Mouse (Mus musculus) heart, embryonic 10.5 days (tissue): Measurements from ENCODE around the gene Wwox. TPM values are rescaled to one million over a fixed set of nuclear protein-coding genes. Genes with fewer than 3 reads are reported as not detected.

Experiments
- DNase-seq: peaks from one replicate; pipeline ENCODE4 v3.0.0-alpha.2; 2017; ENCODE audit warnings: low spot score
- H3K27ac ChIP-seq: fragments of 300-500 bp; sonication (generic); 2 replicates; pipeline ENCODE4 v1.5.1; 2016; ENCODE audit warnings: mild to moderate bottlenecking
- H3K27me3 ChIP-seq: fragments of 300-500 bp; sonication (generic); 2 replicates; pipeline ENCODE4 v1.6.1; 2016; ENCODE audit warnings: mild to moderate bottlenecking; ENCODE audit not compliant: poor library complexity, insufficient read depth, severe bottlenecking
- H3K36me3 ChIP-seq: fragments of 300-500 bp; sonication (generic); 2 replicates; pipeline ENCODE4 v1.6.1; 2016; ENCODE audit warnings: mild to moderate bottlenecking, moderate library complexity
- H3K4me1 ChIP-seq: fragments of 300-500 bp; sonication (generic); 2 replicates; pipeline ENCODE4 v1.6.1; 2016; ENCODE audit warnings: mild to moderate bottlenecking
- H3K4me3 ChIP-seq: fragments of 300-500 bp; sonication (generic); 2 replicates; pipeline ENCODE4 v1.5.1; 2016; ENCODE audit warnings: mild to moderate bottlenecking, moderate library complexity
- H3K9me3 ChIP-seq: fragments of 300-500 bp; sonication (generic); 2 replicates; pipeline ENCODE4 v1.6.1; 2016; ENCODE audit warnings: mild to moderate bottlenecking, moderate library complexity
- WGBS: fragments of 180-500 bp; shearing (Covaris S2); methylation state at CpG from one replicate; pipeline ENCODE4 v1.1.7; 2016; 5-methylcytosine and 5-hydroxymethylcytosine counted together
- polyA plus RNA-seq: library from polyadenylated mRNA; unstranded; fragments of >200 nt; fragmentation: Nextera tagmentation; extraction: Ambion mirVana; gene quantifications from 2 replicates; pipeline ENCODE4 v1.2.1, GENCODE M21; 2016

Gene Wwox
- polyA plus RNA-seq, 1 experiment from 2014 or later: 9.8 TPM

DNA sequence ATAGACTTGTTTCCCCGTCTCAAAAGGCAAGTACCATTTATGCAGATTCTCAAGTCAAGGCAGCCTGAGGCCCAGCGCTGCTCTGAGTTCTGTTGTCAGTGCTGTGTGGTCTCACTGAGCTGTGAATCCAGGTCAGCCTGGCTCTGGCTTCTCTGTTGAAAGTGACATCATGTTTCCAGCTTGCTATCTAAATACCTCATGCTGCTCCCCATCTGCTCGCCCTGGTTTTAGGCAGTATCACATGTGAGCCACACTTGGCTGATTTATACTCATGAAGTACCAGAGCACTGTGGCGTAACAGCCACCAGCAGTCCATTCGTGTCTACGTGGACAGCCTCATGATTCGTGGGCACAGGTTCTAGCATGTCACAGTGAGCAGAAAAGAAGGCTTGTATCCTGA is 235.7 kb downstream of the Wwox start:
- 77% methylated on average over 7 of the region's 7 CpGs for WGBS
- DNase-seq: no peak
- H3K4me3 ChIP-seq: no peak overlapping the region
- H3K9me3 ChIP-seq: no peaks in the 10 kb centered on the region
- H3K27me3 ChIP-seq: no peaks in the 10 kb centered on the region
- no peaks in the 10 kb centered on the region for H3K36me3 ChIP-seq
- H3K27ac ChIP-seq: no peak overlapping the region
- H3K4me1 ChIP-seq: peaks cover 4% of the 10 kb centered on the region; the same call in 1 of the 2 replicates

DNA sequence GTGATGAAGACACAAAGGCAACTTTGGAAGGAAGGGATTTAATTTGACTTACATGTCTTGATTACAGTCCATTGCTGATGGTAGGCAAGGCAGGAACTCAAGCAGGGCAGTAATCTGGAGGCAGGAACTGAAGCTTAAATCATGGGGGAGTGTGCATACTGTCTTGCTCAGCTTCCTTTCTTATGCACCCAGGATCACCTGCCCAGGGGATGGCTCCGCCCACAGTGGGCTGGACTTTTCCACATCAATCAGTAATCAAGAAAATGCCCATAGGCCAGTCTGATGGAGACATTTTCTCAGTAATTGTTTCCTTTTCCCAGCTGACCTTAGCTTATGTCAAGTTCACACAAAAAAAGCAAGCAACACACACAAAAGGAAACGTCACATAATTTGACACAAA is 237.5 kb downstream of the Wwox start:
- Histone ChIP-seq H3K27me3 (peaks cover 4% of the 10 kb centered on the region; the same call in 1 of the 2 replicates), H3K4me3 (no peak overlapping the region), H3K27ac (no peak overlapping the region), H3K36me3 (no peaks in the 10 kb centered on the region), H3K9me3 (no peaks in the 10 kb centered on the region), H3K4me1 (peaks cover 8% of the 10 kb centered on the region)
- WGBS: 81% methylated on average over 2 of the region's 2 CpGs
- no peak for DNase-seq

DNA sequence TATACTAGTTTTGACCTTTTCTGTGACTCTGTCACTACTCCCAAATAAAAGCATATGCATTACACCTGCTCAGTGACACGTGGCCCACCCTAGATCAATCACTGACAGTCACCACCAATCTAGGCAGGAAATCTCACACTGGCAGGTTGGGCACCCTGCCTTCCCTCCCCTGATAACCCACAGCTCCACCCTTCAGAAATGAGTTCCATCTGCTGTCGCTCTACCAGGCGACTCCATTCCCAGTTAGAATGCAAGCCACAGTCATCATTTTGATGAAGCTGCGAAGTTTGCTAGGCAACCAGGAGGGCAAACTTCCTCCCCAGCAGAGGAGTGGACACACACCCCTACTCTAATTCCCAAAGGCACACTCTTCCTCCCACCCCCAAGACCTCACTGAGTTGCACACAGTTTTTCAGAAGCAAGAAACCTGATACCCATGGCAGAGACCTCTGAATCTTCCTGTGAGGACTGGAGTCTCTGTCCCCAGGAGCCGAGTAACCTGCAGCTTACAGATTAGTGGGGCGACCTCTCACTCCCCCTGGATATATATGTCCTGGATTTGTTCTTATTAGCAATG is 238.2 kb downstream of the Wwox start:
- Histone ChIP-seq H3K4me3 (no peak overlapping the region), H3K27ac (no peak overlapping the region), H3K36me3 (no peaks in the 10 kb centered on the region), H3K27me3 (peaks cover 4% of the 10 kb centered on the region; the same call in 1 of the 2 replicates), H3K4me1 (peaks cover 8% of the 10 kb centered on the region), H3K9me3 (no peaks in the 10 kb centered on the region)
- 41% methylated on average over 6 of the region's 6 CpGs for WGBS
- DNase-seq: no peak

DNA sequence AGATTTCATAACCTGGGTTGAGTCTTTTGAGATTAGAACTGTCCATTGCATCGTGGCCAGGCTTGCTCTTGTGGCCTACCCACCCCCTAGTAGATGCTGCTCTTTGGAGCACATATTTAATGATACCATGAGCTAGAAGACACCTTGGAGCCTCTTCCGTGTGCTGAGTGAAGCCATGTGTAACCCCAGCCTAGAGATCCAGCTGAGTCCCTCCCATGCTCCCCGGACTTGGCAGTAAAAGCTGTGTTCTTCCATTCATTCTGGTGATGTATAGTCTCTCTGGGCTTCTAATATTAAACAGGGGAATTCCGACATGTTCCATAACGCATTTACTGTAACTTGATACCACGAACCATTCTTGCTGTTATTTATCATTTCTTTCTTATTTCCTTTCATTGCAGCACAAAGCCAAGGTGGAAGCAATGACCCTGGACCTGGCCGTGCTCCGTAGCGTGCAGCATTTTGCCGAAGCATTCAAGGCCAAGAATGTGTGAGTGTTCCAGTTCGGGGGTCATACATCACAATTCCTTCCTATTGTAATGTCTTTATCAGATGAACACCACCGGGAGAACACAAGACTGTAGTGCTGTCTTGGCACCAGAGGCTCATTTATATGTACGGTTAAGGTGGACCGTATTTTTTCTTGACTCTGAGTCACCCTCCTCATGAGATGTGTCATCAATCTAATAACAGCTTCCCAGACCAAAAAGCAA is 240.1 kb downstream of the Wwox start:
- DNase-seq: no peak
- Histone ChIP-seq H3K27me3 (peaks cover 4% of the 10 kb centered on the region; the same call in 1 of the 2 replicates), H3K27ac (no peak overlapping the region), H3K9me3 (no peaks in the 10 kb centered on the region), H3K36me3 (no peaks in the 10 kb centered on the region), H3K4me3 (no peak overlapping the region), H3K4me1 (peaks cover 8% of the 10 kb centered on the region)
- WGBS: 83% methylated on average over 14 of the region's 14 CpGs

DNA sequence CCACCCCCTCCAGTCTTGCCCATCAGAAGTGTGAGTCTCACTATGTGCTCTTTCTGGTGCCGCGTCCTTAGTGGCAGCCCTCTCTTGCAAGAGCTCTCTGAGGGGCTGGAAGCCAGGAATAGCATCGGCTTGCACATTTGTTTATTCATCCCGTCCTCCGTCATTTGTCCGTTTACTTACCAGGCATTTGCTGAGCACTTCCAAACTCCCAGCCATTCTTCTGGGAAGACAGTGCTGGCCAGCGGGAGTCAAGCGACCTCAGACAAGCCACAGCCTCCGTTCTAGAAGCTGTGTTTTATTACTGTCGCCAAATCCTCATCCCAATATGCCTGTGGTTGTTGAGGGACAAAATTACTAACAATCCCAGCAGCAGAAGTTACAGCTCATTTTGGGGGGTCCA is 241.7 kb downstream of the Wwox start:
- no peak for DNase-seq
- H3K4me3 ChIP-seq: no peak overlapping the region
- H3K9me3 ChIP-seq: no peaks in the 10 kb centered on the region
- no peaks in the 10 kb centered on the region for H3K36me3 ChIP-seq
- no peak overlapping the region for H3K27ac ChIP-seq
- H3K4me1 ChIP-seq: peaks cover 8% of the 10 kb centered on the region
- 43% methylated on average over 10 of the region's 10 CpGs for WGBS
- H3K27me3 ChIP-seq: peaks cover 4% of the 10 kb centered on the region; the same call in 1 of the 2 replicates

DNA sequence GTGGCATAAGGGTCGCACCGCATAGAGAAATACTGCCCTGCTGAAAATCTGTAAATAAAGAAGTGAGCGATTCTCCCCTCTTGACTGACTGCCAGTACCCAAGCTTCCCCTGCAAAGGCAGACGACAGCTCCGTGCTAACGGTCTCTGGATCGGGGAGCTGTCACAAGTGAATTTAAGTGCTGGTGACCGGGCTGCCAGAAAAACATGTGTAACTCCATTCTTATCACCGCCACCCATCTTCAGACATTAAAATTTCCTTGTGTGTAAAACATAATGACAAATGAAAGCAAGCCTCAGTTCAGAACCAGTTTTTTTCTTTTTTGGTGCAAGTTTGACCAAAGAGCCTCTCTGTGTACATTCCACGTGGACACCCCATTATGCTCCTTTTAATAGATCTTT is 242.7 kb downstream of the Wwox start:
- Histone ChIP-seq H3K4me3 (no peak overlapping the region), H3K36me3 (no peaks in the 10 kb centered on the region), H3K27me3 (peaks cover 4% of the 10 kb centered on the region; the same call in 1 of the 2 replicates), H3K27ac (no peak overlapping the region), H3K9me3 (no peaks in the 10 kb centered on the region), H3K4me1 (peaks cover 8% of the 10 kb centered on the region)
- 63% methylated on average over 10 of the region's 10 CpGs for WGBS
- DNase-seq: no peak

DNA sequence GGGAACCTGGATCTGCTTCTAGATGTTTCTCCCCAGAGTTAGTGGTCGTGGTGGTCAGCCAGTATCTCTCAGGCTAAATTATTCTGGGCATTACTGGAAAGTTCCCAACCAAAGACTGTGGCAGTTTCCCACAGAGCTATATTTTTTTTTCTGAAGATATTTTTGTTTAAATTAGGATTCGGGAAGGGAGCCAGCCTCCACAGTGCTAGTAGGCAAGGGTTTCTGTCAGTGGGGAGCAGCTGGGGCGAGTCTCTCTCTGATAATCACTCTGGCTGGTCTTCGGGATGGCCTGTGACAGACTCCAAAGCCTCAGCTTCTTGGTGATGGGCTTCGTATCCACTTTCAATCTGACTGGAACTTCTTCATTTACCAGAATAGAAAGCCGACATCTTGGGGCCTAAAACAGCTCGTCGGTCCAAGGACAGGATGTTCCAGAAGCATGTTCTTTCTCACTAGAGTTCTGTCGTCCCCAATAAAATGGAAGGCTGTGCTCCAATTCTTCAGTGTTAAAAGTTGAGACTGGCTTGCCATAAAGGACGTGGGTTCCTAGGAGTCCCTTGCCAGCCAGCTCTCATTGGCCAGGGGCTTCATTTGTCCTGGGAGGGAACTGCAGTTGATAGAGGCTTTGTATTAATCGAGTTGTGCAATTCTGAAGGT is 244.7 kb downstream of the Wwox start:
- Histone ChIP-seq H3K4me1 (peaks cover 3% of the 10 kb centered on the region; the same call in 1 of the 2 replicates), H3K36me3 (no peaks in the 10 kb centered on the region), H3K4me3 (no peak overlapping the region), H3K9me3 (no peaks in the 10 kb centered on the region), H3K27ac (no peak overlapping the region), H3K27me3 (peaks cover 4% of the 10 kb centered on the region; the same call in 1 of the 2 replicates)
- 79% methylated on average over 11 of the region's 11 CpGs for WGBS
- DNase-seq: no peak

DNA sequence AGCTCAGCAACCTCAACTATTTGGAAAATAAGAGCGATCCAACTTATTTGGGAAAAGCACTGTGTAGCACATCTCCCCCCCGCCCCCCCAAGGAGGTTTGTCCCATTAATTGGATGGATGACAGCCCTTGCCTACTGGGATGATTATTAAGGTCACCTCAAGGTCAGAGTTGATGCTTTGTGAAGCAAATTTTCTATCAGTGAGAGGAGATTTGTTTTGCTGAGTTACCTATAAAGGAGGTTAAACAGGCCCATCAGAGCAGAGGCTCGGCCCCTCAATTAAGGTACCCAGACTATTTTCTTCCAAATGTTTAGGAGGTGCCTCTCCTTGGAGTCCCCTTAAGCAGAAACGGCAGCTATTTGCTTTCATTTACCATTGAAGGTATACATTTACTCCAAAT is 247.0 kb downstream of the Wwox start:
- H3K4me1 ChIP-seq: no peaks in the 10 kb centered on the region; the same call in 1 of the 2 replicates
- no peaks in the 10 kb centered on the region for H3K9me3 ChIP-seq
- no peak overlapping the region for H3K27ac ChIP-seq
- no peaks in the 10 kb centered on the region; the same call in 1 of the 2 replicates for H3K27me3 ChIP-seq
- no peak overlapping the region for H3K4me3 ChIP-seq
- WGBS: 83% methylated on average over 4 of the region's 4 CpGs
- no peaks in the 10 kb centered on the region for H3K36me3 ChIP-seq
- no peak for DNase-seq

DNA sequence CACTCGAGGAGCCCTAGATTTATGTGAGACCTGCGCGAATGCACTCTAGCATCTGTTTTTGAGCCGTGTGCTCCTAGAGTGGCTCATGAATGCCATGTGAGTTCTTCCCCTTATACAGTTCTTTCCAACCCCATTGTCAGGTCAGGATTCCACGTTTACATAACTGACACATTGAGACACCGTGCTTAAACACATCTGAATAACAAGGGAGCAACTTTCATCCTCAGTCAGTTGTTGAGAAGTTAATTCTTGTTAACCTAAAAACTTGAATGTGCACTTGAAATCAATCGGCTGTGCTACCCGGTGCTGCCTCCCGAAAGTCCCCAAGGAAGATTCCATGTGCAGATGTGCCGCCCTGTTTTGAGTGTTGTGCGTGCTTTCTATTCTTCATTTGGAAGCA is 249.3 kb downstream of the Wwox start:
- H3K9me3 ChIP-seq: no peaks in the 10 kb centered on the region
- H3K27ac ChIP-seq: no peak overlapping the region
- H3K36me3 ChIP-seq: no peaks in the 10 kb centered on the region
- no peak for DNase-seq
- WGBS: 83% methylated on average over 11 of the region's 11 CpGs
- H3K27me3 ChIP-seq: no peaks in the 10 kb centered on the region
- no peaks in the 10 kb centered on the region for H3K4me1 ChIP-seq
- H3K4me3 ChIP-seq: no peak overlapping the region

DNA sequence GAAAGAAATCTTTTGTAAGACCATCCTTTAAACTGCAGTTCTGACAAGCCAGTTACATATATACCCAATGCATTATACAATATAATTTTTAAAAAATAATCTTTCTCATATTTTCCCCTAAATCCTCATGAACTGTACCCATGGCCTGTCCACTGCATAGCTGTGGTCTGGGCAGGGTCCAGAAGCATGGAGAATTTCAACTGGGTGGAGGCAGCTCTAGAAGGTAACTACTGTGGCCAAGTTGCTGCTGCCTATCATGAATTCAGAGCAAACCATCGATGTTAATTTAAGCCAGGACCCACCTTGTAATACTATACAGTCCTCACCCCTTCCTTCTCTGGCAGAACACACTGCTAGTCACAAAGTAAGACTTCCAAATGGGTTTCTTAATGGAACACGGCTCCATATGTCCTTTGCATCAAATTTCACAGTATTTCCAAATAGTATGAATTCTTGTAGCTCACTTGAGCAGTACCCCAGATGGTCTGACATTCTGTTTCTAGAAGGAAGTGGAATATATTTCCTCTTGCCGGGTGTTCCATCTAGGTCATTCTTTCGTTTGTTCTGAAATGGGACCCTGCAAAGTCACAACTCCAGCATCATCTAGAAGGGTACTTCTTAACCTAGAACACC is 255.2 kb downstream of the Wwox start:
- WGBS: 86% methylated on average over 4 of the region's 4 CpGs
- Histone ChIP-seq H3K9me3 (no peaks in the 10 kb centered on the region), H3K4me3 (no peak overlapping the region), H3K4me1 (no peaks in the 10 kb centered on the region), H3K36me3 (no peaks in the 10 kb centered on the region), H3K27me3 (no peaks in the 10 kb centered on the region), H3K27ac (no peak overlapping the region)
- no peak for DNase-seq

DNA sequence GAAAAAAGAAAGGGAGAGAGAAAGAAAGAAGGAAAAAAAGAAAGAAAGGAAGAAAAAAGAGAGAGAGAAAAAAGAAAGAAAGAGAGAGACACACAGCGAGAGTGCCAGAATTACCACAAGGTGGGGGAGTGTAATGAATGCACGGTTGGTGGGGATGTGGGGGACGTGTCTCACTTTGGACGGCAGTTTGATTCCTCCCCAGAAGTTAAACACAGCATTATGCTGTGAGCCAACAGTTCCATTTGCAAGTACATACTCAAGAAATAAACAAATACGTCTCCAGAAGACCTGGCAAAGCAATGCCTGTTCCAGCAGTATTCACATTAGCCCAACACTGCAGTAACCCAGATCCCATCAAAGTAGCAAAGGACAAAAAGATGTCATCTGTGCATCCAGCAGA is 264.1 kb downstream of the Wwox start:
- Histone ChIP-seq H3K27me3 (no peaks in the 10 kb centered on the region), H3K4me1 (no peaks in the 10 kb centered on the region), H3K27ac (no peak overlapping the region), H3K4me3 (no peak overlapping the region), H3K36me3 (no peaks in the 10 kb centered on the region), H3K9me3 (no peaks in the 10 kb centered on the region)
- 68% methylated on average over 5 of the region's 5 CpGs for WGBS
- no peak for DNase-seq

DNA sequence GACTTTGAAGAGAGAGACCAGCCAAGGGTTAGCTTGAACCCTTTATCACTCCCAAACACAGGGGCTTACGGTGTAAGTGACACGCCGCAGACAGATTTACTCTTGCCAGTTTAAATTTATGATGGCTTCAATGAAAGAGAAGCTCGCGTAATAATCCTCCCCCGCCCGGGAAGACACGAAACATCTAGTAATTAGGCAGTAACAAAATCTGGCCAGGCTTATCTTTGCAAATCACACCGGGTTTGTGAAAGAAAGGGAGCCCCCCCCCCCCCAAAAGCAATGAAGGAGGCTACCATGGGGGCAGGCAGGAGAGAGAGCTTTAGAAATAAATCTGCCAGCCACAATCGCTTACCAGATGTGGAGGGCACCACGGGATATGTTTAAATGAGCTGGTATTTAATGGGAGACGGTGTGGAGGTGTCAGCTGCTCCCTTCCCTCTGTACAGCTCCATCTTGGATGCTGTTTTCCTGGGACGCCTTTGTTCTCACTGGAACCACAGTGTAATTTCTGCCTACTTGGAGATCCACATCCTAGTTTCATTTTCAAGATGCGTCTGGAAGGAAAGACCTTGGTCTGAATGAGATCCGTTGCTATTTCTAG is 268.2 kb downstream of the Wwox start:
- no peaks in the 10 kb centered on the region for H3K27me3 ChIP-seq
- no peaks in the 10 kb centered on the region for H3K9me3 ChIP-seq
- H3K4me1 ChIP-seq: peaks cover 6% of the 10 kb centered on the region; the same call in 1 of the 2 replicates
- no peak overlapping the region for H3K27ac ChIP-seq
- WGBS: 75% methylated on average over 15 of the region's 15 CpGs
- no peaks in the 10 kb centered on the region for H3K36me3 ChIP-seq
- H3K4me3 ChIP-seq: no peak overlapping the region
- no peak for DNase-seq
